Mouse (Mus musculus) intestine, embryonic 15.5 days (tissue): ENCODE measurements around the gene Arhgap44. TPM values are rescaled to one million over a fixed set of nuclear protein-coding genes. Genes with fewer than 3 reads are reported as not detected.

ENCODE experiments used
- ATAC-seq: fragments of 200-750 bp; cut with Nextera tagmentation; 2 replicates; pipeline ENCODE4 v1.8.0; 2017; ENCODE audit warnings: moderate TSS enrichment, moderate library complexity
- H3K27ac ChIP-seq: fragments of 300-500 bp; sonication (generic); 2 replicates; pipeline ENCODE4 v1.5.1; 2015; ENCODE audit warnings: mild to moderate bottlenecking, inconsistent platforms
- H3K27me3 ChIP-seq: fragments of 300-500 bp; sonication (generic); replicated peaks from 2 replicates; pipeline ENCODE4 v1.6.1; 2015; ENCODE audit warnings: inconsistent platforms
- H3K36me3 ChIP-seq: fragments of 300-500 bp; sonication (generic); 2 replicates; pipeline ENCODE4 v1.6.1; 2015; ENCODE audit warnings: inconsistent platforms
- H3K4me1 ChIP-seq: fragments of 300-500 bp; sonication (generic); replicated peaks from 2 replicates; pipeline ENCODE4 v1.6.1; 2015; ENCODE audit warnings: inconsistent platforms
- H3K4me2 ChIP-seq: fragments of 300-500 bp; sonication (generic); replicated peaks from 2 replicates; pipeline ENCODE4 v1.6.1; 2015; ENCODE audit warnings: mild to moderate bottlenecking, inconsistent platforms
- H3K4me3 ChIP-seq: fragments of 300-500 bp; sonication (generic); replicated peaks from 2 replicates; pipeline ENCODE4 v1.5.1; 2015; ENCODE audit warnings: inconsistent platforms
- H3K9ac ChIP-seq: fragments of 300-500 bp; sonication (generic); 2 replicates; pipeline ENCODE4 v1.6.1; 2015; ENCODE audit warnings: inconsistent platforms
- H3K9me3 ChIP-seq: fragments of 300-500 bp; sonication (generic); 2 replicates; pipeline ENCODE4 v1.6.1; 2016; ENCODE audit warnings: inconsistent platforms
- WGBS: fragments of 180-500 bp; shearing (Covaris S2); methylation state at CpG from one replicate; pipeline ENCODE4 v1.1.7; 2015; 5-methylcytosine and 5-hydroxymethylcytosine counted together
- polyA plus RNA-seq: library from polyadenylated mRNA; unstranded; fragments of >200 nt; fragmentation: Nextera tagmentation; extraction: Ambion mirVana; gene quantifications from 2 replicates; pipeline ENCODE4 v1.2.1, GENCODE M21; 2015

Gene Arhgap44
- polyA plus RNA-seq, 1 experiment from 2014 or later, result 4.9 TPM

DNA sequence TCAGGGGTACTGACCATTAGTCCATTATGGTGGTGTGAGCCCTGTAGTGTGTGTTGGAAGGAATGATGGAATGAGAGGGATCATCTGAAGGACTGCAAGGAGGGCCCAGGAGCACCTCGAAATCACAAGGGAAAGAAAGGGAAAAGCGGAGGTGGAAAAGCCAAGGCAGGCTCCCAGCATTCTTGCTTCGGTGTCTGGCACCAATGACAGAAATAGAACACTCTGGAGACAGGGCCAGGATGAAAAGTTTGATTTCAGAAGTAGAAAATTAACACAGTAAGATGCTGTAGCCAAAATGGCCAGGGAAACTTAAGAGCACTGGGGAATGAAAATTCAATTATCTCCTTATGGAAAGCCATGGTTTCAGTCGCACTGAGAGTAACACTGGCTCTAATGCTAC lies 29.1 kb downstream of the Arhgap44 start:
- H3K27me3 ChIP-seq, result no peaks in the 10 kb centered on the region
- no peaks in the 10 kb centered on the region for H3K36me3 ChIP-seq
- no peak overlapping the region for H3K4me2 ChIP-seq
- no peaks in the 10 kb centered on the region for H3K4me1 ChIP-seq
- H3K9ac ChIP-seq, result no peak overlapping the region
- 89% methylated on average over 4 of the region's 4 CpGs for WGBS
- no peak overlapping the region for H3K4me3 ChIP-seq
- H3K9me3 ChIP-seq, result no peaks in the 10 kb centered on the region
- no peak for ATAC-seq
- H3K27ac ChIP-seq, result no peak overlapping the region

DNA sequence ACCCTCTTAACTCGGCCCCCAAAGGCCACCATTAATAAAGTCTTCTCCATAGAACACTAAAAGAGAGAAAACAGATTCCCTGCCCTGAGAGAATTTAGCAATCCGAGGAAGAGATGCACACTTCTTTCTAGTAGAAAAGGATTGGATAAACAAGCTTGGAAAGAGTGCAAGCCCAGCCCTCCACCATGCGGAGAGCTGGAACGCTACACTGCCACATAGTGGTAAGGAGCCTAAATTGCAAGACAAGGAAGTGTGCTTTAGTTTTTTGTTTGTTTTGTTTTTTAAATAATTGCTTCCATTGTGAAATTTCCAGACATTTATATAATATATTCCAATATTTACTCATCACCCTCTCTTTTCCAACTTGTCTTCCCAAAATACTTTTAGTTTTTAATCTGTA lies 33.7 kb downstream of the Arhgap44 start:
- no peak overlapping the region for H3K4me3 ChIP-seq
- WGBS, result 76% methylated on average over 4 of the region's 4 CpGs
- no peaks in the 10 kb centered on the region for H3K9me3 ChIP-seq
- H3K27me3 ChIP-seq, result no peaks in the 10 kb centered on the region
- H3K4me1 ChIP-seq, result peaks cover 5% of the 10 kb centered on the region; the same call in 1 of the 2 replicates
- ATAC-seq, result no peak
- H3K4me2 ChIP-seq, result no peak overlapping the region
- H3K36me3 ChIP-seq, result no peaks in the 10 kb centered on the region
- no peak overlapping the region for H3K9ac ChIP-seq
- no peak overlapping the region for H3K27ac ChIP-seq

DNA sequence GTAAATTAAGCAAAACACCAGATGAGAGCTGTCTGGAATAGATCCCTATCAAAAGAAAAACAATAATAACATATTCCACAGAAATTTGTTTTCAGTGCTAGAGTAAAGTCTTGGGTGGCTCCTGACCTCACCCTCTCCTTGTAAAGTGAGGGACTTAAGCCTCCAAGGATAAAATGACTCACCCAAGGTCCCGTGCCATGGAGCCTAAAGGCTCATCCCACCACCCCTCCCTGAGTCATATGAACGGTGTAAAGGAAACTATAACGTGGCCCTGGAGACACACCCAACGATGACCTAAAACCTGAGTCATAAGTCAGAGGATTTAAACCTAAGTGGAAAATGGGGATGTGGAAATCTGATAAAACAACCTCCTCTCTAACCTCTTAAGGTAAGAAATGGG lies 34.1 kb downstream of the Arhgap44 start:
- H3K9ac ChIP-seq, result no peak overlapping the region
- H3K27ac ChIP-seq, result no peak overlapping the region
- H3K4me1 ChIP-seq, result peaks cover 5% of the 10 kb centered on the region; the same call in 1 of the 2 replicates
- 64% methylated on average over 4 of the region's 4 CpGs for WGBS
- ATAC-seq, result no peak
- H3K27me3 ChIP-seq, result no peaks in the 10 kb centered on the region
- H3K9me3 ChIP-seq, result no peaks in the 10 kb centered on the region
- H3K4me3 ChIP-seq, result no peak overlapping the region
- no peaks in the 10 kb centered on the region for H3K36me3 ChIP-seq
- H3K4me2 ChIP-seq, result no peak overlapping the region

DNA sequence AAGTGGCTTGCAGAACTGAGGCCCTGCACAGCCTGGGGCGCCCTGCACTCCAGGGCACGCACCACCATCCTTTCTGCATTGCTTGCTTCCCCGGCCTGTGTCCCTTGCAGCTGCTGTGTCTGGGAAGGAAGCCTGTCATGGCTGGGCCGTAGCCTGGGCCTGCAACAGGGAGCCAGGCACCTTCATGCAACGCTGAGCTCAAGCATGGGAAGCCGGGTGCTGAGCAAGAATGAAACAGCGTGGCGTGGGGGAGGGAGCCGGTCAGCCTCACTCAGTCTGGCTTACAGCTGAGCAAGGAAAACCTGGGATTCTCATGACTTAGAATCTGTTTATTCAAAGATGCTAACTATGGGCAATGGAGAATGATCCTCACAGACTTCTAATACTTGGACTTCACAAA lies 36.2 kb downstream of the Arhgap44 start:
- no peak overlapping the region for H3K27ac ChIP-seq
- no peak overlapping the region for H3K4me3 ChIP-seq
- H3K4me2 ChIP-seq, result no peak overlapping the region
- no peaks in the 10 kb centered on the region for H3K9me3 ChIP-seq
- no peak overlapping the region for H3K9ac ChIP-seq
- H3K4me1 ChIP-seq, result peaks cover 5% of the 10 kb centered on the region; the same call in 1 of the 2 replicates
- 58% methylated on average over 9 of the region's 9 CpGs for whole genome bisulfite sequencing
- ATAC-seq, result no peak
- no peaks in the 10 kb centered on the region for H3K36me3 ChIP-seq
- no peaks in the 10 kb centered on the region for H3K27me3 ChIP-seq

DNA sequence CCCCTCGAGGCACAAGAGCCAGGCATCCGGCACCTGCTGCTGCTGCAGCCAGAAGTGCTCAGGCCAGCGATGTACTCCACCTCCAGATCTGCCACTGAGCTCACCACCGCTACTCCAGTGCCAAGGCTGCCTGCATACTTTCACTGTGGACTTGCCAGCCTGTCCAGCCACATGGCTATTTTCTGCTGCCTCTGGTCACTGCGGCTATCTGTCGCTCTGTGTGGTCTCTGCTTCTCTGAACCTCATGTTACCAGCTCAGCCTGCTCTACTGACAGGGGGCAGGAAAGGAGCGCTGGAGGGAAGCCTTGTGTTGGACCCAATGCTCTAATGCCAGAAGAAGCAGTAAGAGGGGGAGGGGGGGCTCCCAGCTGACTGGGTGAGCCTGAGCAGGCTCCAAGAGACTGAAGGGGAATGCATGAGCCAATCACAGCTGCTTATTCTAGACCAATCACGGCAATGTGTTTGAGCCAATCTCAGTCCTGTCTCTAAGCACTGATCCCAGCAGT lies 37.8 kb downstream of the Arhgap44 start:
- peak; percentile 56; the same call in 1 of the 2 replicates for ATAC-seq
- Histone ChIP-seq H3K4me3 (no peak overlapping the region), H3K4me2 (no peak overlapping the region), H3K36me3 (no peaks in the 10 kb centered on the region), H3K9me3 (no peaks in the 10 kb centered on the region), H3K9ac (no peak overlapping the region), H3K27ac (no peak overlapping the region), H3K4me1 (peaks cover 5% of the 10 kb centered on the region; the same call in 1 of the 2 replicates), H3K27me3 (no peaks in the 10 kb centered on the region)
- WGBS, result 57% methylated on average over 8 of the region's 8 CpGs

DNA sequence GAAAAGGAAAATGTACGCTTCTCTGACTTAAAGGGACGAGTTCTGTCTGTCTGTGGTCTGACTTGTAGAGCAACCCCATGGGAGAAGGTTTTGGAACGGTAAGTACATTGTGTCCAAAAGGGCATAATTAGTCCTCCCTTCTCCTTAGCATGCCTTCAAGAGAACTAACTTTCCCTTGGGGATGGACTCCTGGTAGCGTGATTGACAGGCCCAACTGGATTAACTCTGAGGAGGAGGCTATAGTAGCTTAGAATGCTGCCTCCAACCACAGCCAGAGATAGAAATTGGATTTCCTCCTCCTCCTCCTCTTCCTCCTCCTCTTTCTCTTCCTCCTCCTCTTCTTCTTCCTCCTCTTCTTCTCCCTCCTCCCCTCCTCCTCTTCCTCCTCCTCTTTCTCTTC lies 42.5 kb downstream of the Arhgap44 start:
- Histone ChIP-seq H3K27ac (no peak overlapping the region), H3K4me2 (no peak overlapping the region), H3K9ac (no peak overlapping the region), H3K36me3 (no peaks in the 10 kb centered on the region), H3K4me3 (no peak overlapping the region), H3K27me3 (no peaks in the 10 kb centered on the region), H3K9me3 (no peaks in the 10 kb centered on the region), H3K4me1 (no peaks in the 10 kb centered on the region)
- 97% methylated on average over 4 of the region's 4 CpGs for WGBS
- no peak for ATAC-seq

DNA sequence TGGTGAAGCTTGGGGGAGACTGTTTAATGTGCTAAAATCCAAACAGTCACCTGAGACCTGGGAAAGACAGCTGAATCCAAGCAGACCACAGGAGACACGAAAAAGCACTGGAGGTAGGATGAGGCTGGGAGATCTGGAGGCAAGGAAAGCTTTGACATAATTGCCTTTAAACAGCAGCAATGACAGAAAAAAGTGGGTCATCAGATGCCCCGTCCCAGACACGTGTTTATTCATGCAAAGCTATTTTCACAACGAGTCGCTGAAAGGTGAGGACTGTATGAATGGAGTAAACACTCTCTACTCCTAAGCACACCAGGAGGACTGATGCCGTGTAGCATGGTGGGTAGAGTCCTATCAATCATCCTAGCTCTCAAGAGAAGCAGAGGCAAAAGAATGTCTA lies 47.0 kb downstream of the Arhgap44 start:
- no peaks in the 10 kb centered on the region for H3K27me3 ChIP-seq
- WGBS, result 77% methylated on average over 6 of the region's 6 CpGs
- no peak overlapping the region for H3K9ac ChIP-seq
- H3K36me3 ChIP-seq, result no peaks in the 10 kb centered on the region
- no peak overlapping the region for H3K4me2 ChIP-seq
- H3K9me3 ChIP-seq, result no peaks in the 10 kb centered on the region
- no peaks in the 10 kb centered on the region for H3K4me1 ChIP-seq
- H3K4me3 ChIP-seq, result no peak overlapping the region
- ATAC-seq, result no peak
- no peak overlapping the region for H3K27ac ChIP-seq

DNA sequence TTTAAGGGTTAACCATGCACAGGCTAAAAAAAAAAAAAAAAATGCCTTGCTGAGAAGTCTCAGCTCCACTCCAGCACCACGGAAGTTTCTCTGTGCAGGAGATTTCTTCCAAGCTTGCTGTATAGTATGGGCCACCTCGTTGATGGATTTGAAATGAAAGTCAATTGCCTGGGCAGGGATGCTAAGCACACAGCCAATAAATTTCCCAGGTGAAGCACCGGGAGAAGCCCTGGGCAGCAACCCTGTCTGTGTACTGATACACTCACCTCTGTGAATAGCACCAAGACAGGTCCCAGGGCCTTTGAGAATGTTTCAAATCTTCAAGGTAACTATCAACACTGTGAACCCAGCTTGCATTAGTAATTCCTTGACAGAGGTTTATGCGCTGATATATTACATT lies 50.7 kb downstream of the Arhgap44 start:
- ATAC-seq, result no peak
- no peaks in the 10 kb centered on the region for H3K36me3 ChIP-seq
- H3K4me1 ChIP-seq, result no peaks in the 10 kb centered on the region
- H3K9me3 ChIP-seq, result no peaks in the 10 kb centered on the region
- 20% methylated on average over 4 of the region's 4 CpGs for WGBS
- H3K9ac ChIP-seq, result no peak overlapping the region
- H3K27ac ChIP-seq, result no peak overlapping the region
- H3K27me3 ChIP-seq, result no peaks in the 10 kb centered on the region
- no peak overlapping the region for H3K4me2 ChIP-seq
- H3K4me3 ChIP-seq, result no peak overlapping the region

DNA sequence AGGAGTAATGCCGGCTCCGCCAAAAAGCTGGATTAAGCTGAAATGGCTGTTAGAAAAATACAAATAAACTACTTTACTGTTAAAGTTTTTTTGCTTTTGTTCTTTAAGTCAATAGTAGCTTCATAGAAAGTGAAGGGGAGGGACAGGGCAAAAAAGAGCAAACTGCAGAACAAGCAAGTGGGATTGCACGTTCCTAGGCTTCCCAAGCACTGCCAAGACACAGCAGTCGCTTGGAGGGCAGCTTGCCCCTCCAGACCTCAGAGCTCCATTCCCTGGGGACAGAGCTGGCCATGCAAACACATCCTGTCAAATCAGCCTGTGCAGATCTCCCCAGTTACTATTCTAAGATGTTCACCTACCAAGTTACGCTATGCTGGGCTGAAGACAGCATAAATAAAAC lies 51.1 kb downstream of the Arhgap44 start:
- ATAC-seq, result no peak
- no peaks in the 10 kb centered on the region for H3K4me1 ChIP-seq
- H3K36me3 ChIP-seq, result no peaks in the 10 kb centered on the region
- no peaks in the 10 kb centered on the region for H3K27me3 ChIP-seq
- no peak overlapping the region for H3K9ac ChIP-seq
- no peaks in the 10 kb centered on the region for H3K9me3 ChIP-seq
- no peak overlapping the region for H3K4me2 ChIP-seq
- H3K4me3 ChIP-seq, result no peak overlapping the region
- H3K27ac ChIP-seq, result no peak overlapping the region
- 50% methylated on average over 5 of the region's 5 CpGs for WGBS

DNA sequence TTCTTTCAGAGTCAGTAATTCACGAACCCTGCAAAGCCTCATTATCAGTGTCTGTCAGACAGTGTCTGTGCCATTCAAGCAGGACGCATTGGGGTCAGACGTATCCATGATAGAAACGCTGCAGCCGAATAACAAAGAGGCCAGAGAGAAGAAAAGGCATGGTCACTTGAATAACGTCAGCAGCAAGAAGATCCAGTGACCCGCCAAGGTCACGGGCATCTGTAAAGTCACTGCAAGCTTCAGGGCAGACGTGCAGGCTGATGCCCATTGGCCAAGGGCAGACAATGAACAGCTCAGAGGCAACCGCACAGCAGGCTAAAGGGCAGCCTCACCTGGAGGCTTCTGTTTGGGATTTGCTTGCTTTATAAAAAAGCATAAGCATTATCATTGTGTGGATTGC lies 52.7 kb downstream of the Arhgap44 start:
- no peaks in the 10 kb centered on the region for H3K9me3 ChIP-seq
- ATAC-seq, result no peak
- H3K9ac ChIP-seq, result no peak overlapping the region
- no peaks in the 10 kb centered on the region for H3K27me3 ChIP-seq
- WGBS, result 80% methylated on average over 10 of the region's 10 CpGs
- no peaks in the 10 kb centered on the region for H3K4me1 ChIP-seq
- no peak overlapping the region for H3K27ac ChIP-seq
- no peaks in the 10 kb centered on the region for H3K36me3 ChIP-seq
- H3K4me2 ChIP-seq, result no peak overlapping the region
- H3K4me3 ChIP-seq, result no peak overlapping the region

DNA sequence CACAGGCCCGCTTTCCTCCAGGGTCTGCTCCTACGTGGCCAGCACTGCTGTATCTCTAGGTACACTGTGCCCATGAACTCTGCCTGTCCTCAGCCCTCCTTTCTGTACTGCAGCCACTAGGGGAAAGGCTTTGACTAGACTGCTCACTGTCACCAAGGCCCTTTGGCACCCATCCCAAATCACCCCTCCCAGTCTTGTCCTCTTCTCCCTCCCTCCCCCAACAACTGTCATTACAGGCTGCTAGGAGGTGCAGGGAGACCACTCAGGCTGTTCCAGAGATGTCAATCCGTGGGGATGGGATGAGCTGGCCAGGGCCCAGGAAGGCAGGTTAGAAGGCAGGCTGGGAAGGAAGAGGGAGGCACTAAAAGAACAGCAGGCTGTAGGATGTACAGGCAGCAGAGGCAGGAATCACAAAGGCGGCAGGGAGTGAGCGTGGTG lies 55.0 kb downstream of the Arhgap44 start:
- no peaks in the 10 kb centered on the region for H3K36me3 ChIP-seq
- H3K4me1 ChIP-seq, result no peaks in the 10 kb centered on the region
- H3K4me2 ChIP-seq, result no peak overlapping the region
- no peak overlapping the region for H3K27ac ChIP-seq
- no peak overlapping the region for H3K9ac ChIP-seq
- no peaks in the 10 kb centered on the region for H3K9me3 ChIP-seq
- no peaks in the 10 kb centered on the region for H3K27me3 ChIP-seq
- WGBS, result 59% methylated on average over 5 of the region's 5 CpGs
- ATAC-seq, result no peak
- no peak overlapping the region for H3K4me3 ChIP-seq

DNA sequence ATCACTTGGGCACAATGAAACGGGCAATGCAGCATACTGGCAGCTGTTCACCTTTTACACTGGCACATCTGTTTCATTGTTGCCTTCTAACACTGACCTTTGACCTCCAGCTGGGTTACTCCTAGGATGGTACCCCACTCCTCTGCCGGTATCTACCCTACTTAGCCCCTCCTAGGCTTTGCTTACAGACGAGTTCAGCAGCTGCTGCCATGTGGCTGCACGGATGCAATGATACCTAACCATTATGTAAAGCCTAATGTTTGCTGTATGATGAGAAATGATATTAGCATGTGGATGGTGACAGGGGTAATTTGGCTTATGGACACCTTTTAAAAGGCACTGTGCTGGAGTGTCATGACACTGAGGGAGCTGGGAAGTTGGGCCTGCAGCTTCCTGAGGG lies 55.6 kb downstream of the Arhgap44 start:
- Histone ChIP-seq H3K9ac (no peak overlapping the region), H3K9me3 (no peaks in the 10 kb centered on the region), H3K27me3 (no peaks in the 10 kb centered on the region), H3K4me2 (no peak overlapping the region), H3K4me1 (no peaks in the 10 kb centered on the region), H3K36me3 (no peaks in the 10 kb centered on the region), H3K27ac (no peak overlapping the region), H3K4me3 (no peak overlapping the region)
- WGBS, result 75% methylated on average over 4 of the region's 4 CpGs
- no peak for ATAC-seq

DNA sequence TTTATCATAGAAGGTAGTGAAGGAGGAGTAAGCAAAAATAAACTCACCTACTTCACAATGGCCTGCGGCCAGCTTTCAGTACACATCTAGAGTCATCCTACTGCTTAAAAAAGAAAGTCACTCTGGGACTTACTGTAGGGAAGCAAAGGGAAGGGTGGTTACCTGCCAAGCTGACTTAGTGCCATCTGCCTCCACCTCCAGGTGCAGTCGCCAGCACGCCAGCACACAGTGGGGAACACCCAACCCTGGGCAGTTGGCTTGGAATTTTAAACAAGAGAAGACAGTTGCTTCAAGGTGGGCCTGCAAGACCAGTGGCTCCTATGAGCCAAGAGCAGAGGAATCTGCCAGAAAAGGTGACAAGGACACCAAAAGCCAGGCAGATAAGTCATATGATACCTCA lies 58.7 kb downstream of the Arhgap44 start:
- no peaks in the 10 kb centered on the region for H3K4me1 ChIP-seq
- 90% methylated on average over 3 of the region's 3 CpGs for WGBS
- no peak overlapping the region for H3K9ac ChIP-seq
- H3K4me2 ChIP-seq, result no peak overlapping the region
- H3K27me3 ChIP-seq, result no peaks in the 10 kb centered on the region
- ATAC-seq, result no peak
- no peaks in the 10 kb centered on the region for H3K36me3 ChIP-seq
- H3K9me3 ChIP-seq, result no peaks in the 10 kb centered on the region
- H3K4me3 ChIP-seq, result no peak overlapping the region
- no peak overlapping the region for H3K27ac ChIP-seq
